Mouse (Mus musculus) urinary bladder, postnatal 14 days (tissue): ENCODE measurements around the gene Tor1a.
A peak's percentile ranks its signal among the peaks of the same experiment; 100 is the strongest.
"Not testable (repeated sequence)": the region's sequence is repeated elsewhere in the genome, so short reads cannot be mapped to it uniquely, and the experiment has no call there.

ENCODE experiments used
- DNase-seq: peaks from one replicate; pipeline ENCODE4 v3.0.0; 2021; ENCODE audit warnings: low spot score

Gene Tor1a

GRCm38 (mm10) chr2:30918126-30918525 lies 49.6 kb downstream of the Tor1a start:
- DNase-seq: no peak

GRCm38 (mm10) chr2:30917649-30918048 lies 50.1 kb downstream of the Tor1a start:
- no peak for DNase-seq

GRCm38 (mm10) chr2:30915933-30916332 lies 51.8 kb downstream of the Tor1a start:
- not testable (repeated sequence) for DNase-seq

- no peak for DNase-seq
Observed at GRCm38 (mm10) chr2:30915376-30915775, 52.4 kb downstream of the Tor1a start.

GRCm38 (mm10) chr2:30914836-30915235 lies 52.9 kb downstream of the Tor1a start:
- DNase-seq: no peak

- DNase-seq: no peak
Observed at GRCm38 (mm10) chr2:30913022-30913421, 54.7 kb downstream of the Tor1a start.

- peak; percentile 77 for DNase-seq
Observed at GRCm38 (mm10) chr2:30912291-30912773, 55.4 kb downstream of the Tor1a start.
